Mouse (Mus musculus): Measurements from ENCODE around the gene Tfam. TPM values are rescaled to one million over a fixed set of nuclear protein-coding genes. Genes with fewer than 3 reads are reported as not detected.

The Tfam gene
- total and polyA plus RNA-seq, 3 experiments = 45.8 to 113 (median 108) TPM

DNA sequence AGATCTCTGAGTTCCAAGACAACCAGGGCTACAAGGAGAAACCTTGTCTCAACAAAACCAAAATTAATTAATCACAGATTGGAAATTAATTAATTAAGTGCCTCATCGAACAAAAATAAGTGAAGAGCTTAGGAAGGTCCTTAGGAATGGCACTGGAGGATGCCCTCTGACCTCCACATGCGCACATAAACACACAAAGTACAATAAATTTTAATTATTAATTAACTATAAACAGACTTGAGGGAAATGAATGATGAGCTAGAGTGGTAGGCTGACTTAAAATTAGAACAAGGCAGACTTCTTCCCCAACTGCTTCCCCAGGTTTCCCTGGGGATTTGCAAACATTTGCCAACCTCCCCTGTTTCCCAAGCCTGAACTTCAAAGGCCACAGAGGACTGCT is 57.0 kb downstream of the Tfam start:
- TF ChIP-seq TBP (conservative IDR thresholded peaks at IDR 0.05; ENCODE audit: low read depth, low read length) (no peak), MAFK (IDR thresholded peaks at IDR 0.05; ENCODE audit: insufficient replicate concordance, low read length) (no peak), ZKSCAN1 (IDR thresholded peaks at IDR 0.05; ENCODE audit: borderline replicate concordance, low read depth, low read length) (no peak), E2F4 (IDR thresholded peaks at IDR 0.05; ENCODE audit: insufficient replicate concordance, low read depth, low read length) (no peak), RCOR1 (conservative IDR thresholded peaks at IDR 0.05; ENCODE audit: low read depth, low read length) (no peak)
- no peaks in the 10 kb centered on the region for H3K79me2 ChIP-seq (replicated peaks; ENCODE audit: control insufficient read depth, extremely low read depth, insufficient read depth, poor library complexity, severe bottlenecking)
- no peak overlapping the region for H3K4me3 ChIP-seq (replicated peaks in 1 of 3; ENCODE audit: low read depth in 2 of 3, low read length in 2 of 3, poor library complexity in 1 of 3)
- no peaks in the 10 kb centered on the region for H3K9me3 ChIP-seq (replicated peaks; ENCODE audit: low read length)
- H3K36me3 ChIP-seq (replicated peaks in 1 of 2; ENCODE audit: control insufficient read depth in 1 of 2, insufficient read depth in 1 of 2, low read length in 1 of 2) = no peaks in the 10 kb centered on the region
- H3K9ac ChIP-seq (ENCODE audit: insufficient read depth, low read depth) = no peak overlapping the region
- dilution Hi-C loops (cut with MboI; ENCODE audit: extremely low pct_ligation_motif_present, extremely low pct_unique_long_range_greater_than_20kb, low sequenced_read_pairs) (no loop called here), in situ Hi-C loops (cut with MboI; ENCODE audit: low pct_ligation_motif_present, low pct_unique_long_range_greater_than_20kb, low sequenced_read_pairs) (no loop called here)
- DNase-seq (ENCODE audit: extremely low read depth) = no peak
- H3K4me2 ChIP-seq (ENCODE audit: insufficient read depth, low read depth, poor library complexity, severe bottlenecking) = no peak overlapping the region
- no peaks in the 10 kb centered on the region for H3K27me3 ChIP-seq (replicated peaks)
- no peak overlapping the region for H3K27ac ChIP-seq (ENCODE audit: insufficient read depth, low read depth)
- no peaks in the 10 kb centered on the region for H3K4me1 ChIP-seq (ENCODE audit: control insufficient read depth in 1 of 2, insufficient read depth in 2 of 2)

DNA sequence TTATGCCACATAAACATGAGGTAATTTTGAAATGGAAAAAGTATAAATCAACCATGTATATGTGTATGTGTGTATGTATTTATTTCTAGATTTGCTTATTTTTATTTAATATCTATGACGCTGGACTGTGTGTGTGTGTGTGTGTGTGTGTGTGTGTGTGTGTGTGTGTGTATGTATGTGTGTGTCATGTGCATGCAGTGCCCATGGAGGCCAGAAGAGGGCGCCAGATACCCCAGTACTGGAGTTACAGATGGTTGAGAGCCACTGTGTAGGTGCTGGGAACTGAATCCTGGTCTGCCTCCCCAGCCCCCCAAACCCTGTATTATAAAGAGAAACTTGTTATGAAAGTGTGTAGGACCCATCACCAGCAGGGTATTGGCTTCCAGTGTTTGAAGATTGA is 58.0 kb downstream of the Tfam start:
- H3K36me3 ChIP-seq (replicated peaks in 1 of 2; ENCODE audit: control insufficient read depth in 1 of 2, insufficient read depth in 1 of 2, low read length in 1 of 2) = no peaks in the 10 kb centered on the region
- H3K9me3 ChIP-seq (replicated peaks; ENCODE audit: low read length) = no peaks in the 10 kb centered on the region
- H3K27ac ChIP-seq (ENCODE audit: insufficient read depth, low read depth) = no peak overlapping the region
- H3K79me2 ChIP-seq (replicated peaks; ENCODE audit: control insufficient read depth, extremely low read depth, insufficient read depth, poor library complexity, severe bottlenecking) = no peaks in the 10 kb centered on the region
- in situ Hi-C loops (cut with MboI; ENCODE audit: low pct_ligation_motif_present, low pct_unique_long_range_greater_than_20kb, low sequenced_read_pairs) = no loop called here
- no peak overlapping the region for H3K4me3 ChIP-seq (replicated peaks in 1 of 3; ENCODE audit: low read depth in 2 of 3, low read length in 2 of 3, poor library complexity in 1 of 3)
- H3K4me1 ChIP-seq (ENCODE audit: control insufficient read depth in 1 of 2, insufficient read depth in 2 of 2) = no peaks in the 10 kb centered on the region
- DNase-seq (ENCODE audit: extremely low read depth) = no peak
- H3K27me3 ChIP-seq (replicated peaks) = no peaks in the 10 kb centered on the region
- dilution Hi-C loops (cut with MboI; ENCODE audit: extremely low pct_ligation_motif_present, extremely low pct_unique_long_range_greater_than_20kb, low sequenced_read_pairs) = no loop called here
- H3K9ac ChIP-seq (ENCODE audit: insufficient read depth, low read depth) = no peak overlapping the region
- H3K4me2 ChIP-seq (ENCODE audit: insufficient read depth, low read depth, poor library complexity, severe bottlenecking) = no peak overlapping the region
- TF ChIP-seq PAX5 (IDR thresholded peaks at IDR 0.05; ENCODE audit: low read length) (no peak), ELF1 (IDR thresholded peaks at IDR 0.05; ENCODE audit: low read depth, low read length) (no peak), IRF4 (IDR thresholded peaks at IDR 0.05; ENCODE audit: low read depth, low read length) (no peak), MAZ (IDR thresholded peaks at IDR 0.05; ENCODE audit: low read depth, low read length) (no peak), E2F4 (IDR thresholded peaks at IDR 0.05; ENCODE audit: insufficient replicate concordance, low read depth, low read length) (no peak), SMC3 (IDR thresholded peaks at IDR 0.05; ENCODE audit: low read depth, low read length) (no peak), UBTF (IDR thresholded peaks at IDR 0.05; ENCODE audit: low read depth, low read length) (no peak), USF2 (conservative IDR thresholded peaks at IDR 0.05; ENCODE audit: low read depth, low read length) (no peak), ZC3H11A (IDR thresholded peaks at IDR 0.05; ENCODE audit: low read depth, low read length) (no peak), CHD1 (IDR thresholded peaks at IDR 0.05; ENCODE audit: low read depth, low read length) (no peak), POLR2AphosphoS2 (IDR thresholded peaks at IDR 0.05; ENCODE audit: low read depth, low read length) (no peak)
